Mouse (Mus musculus): ENCODE results near the gene Defb10. TPM values are rescaled to one million over a fixed set of nuclear protein-coding genes. Genes with fewer than 3 reads are reported as not detected.
"Not testable (repeated sequence)": the region's sequence is repeated elsewhere in the genome, so short reads cannot be mapped to it uniquely, and the experiment has no call there.

Gene Defb10
- polyA plus RNA-seq (2012; fragmentation: generic; extraction: Trizol): not detected

- H3K36me3 ChIP-seq (ENCODE audit: control insufficient read depth, insufficient read depth); H3K4me3 ChIP-seq; H3K27me3 ChIP-seq (ENCODE audit: control insufficient read depth, insufficient read depth, insufficient read length); H3K4me2 ChIP-seq (ENCODE audit: low read depth); H3ac ChIP-seq (ENCODE audit: control insufficient read depth, insufficient read length); H3K79me2 ChIP-seq (ENCODE audit: control insufficient read depth, insufficient read depth): not testable (repeated sequence)
Measured at GRCm38 (mm10) chr8:21858586-21858985, at the start of gene Defb10. Gene Defb10 (plus strand): TSS chr8:21858901.

DNA sequence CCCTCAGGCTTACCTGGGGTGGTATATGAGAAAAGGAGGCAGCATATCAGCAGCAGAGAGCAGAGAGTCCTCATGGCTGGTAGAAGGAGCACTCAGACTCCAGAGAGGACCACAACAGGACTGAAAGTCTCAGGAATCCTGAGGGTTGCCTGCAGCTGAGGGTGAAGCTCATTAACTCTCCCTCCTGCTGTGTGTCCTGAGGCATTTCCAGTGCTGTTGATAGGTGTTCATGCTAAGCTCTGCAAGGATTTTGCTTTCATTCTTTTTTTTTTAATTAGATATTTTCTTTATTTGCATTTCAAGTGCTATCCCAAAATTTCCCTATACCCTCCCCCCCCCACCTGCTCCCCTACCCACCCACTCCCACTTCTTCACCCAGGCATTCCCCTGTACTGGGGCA, 26.6 kb downstream of the Defb10 start, which contains the start of gene Defb9:
Gene Defb9, minus strand, starts transcription at position 101 of the 400 bp plus-strand sequence.
- not testable (repeated sequence) for H3K27me3 ChIP-seq (ENCODE audit: control insufficient read depth, insufficient read depth, insufficient read length); H3ac ChIP-seq (ENCODE audit: control insufficient read depth, insufficient read length); H3K4me2 ChIP-seq (ENCODE audit: low read depth); H3K36me3 ChIP-seq (ENCODE audit: control insufficient read depth, insufficient read depth); H3K79me2 ChIP-seq (ENCODE audit: control insufficient read depth, insufficient read depth); H3K4me3 ChIP-seq

DNA sequence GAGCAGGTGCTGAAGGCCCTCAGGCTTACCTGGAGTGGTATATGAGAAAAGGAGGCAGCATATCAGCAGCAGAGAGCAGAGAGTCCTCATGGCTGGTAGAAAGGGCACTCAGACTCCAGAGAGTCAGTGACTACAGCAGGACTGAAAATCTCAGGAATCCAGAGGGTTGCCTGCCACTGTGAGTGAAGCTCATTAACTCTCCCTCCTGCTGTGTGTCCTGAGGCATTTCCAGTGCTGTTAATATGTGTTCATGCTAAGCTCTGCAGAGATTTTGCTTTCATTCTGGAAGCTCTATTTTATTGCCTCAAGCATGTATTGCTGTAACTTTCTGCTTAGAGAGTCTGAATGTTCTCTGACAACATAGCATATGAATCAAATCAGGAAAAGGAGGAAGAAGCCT, 47.6 kb downstream of the Defb10 start, which contains the start of gene Defb11:
Gene Defb11, minus strand, starts transcription at position 123 of the 400 bp plus-strand sequence.
- H3ac ChIP-seq (ENCODE audit: control insufficient read depth, insufficient read length); H3K4me3 ChIP-seq; H3K4me2 ChIP-seq (ENCODE audit: low read depth); H3K36me3 ChIP-seq (ENCODE audit: control insufficient read depth, insufficient read depth); H3K27me3 ChIP-seq (ENCODE audit: control insufficient read depth, insufficient read depth, insufficient read length); H3K79me2 ChIP-seq (ENCODE audit: control insufficient read depth, insufficient read depth): not testable (repeated sequence)

Other genes with a start within 250 kb of the Defb10 start
- gene Defa26, start 240.7 kb upstream of the Defb10 start, polyA plus RNA-seq (2012; fragmentation: generic; extraction: Trizol): not detected
- not detected for gene Defa17, start 203.1 kb upstream of the Defb10 start, polyA plus RNA-seq (2012; fragmentation: generic; extraction: Trizol)
- gene Defa34, start 193.1 kb upstream of the Defb10 start, polyA plus RNA-seq (2012; fragmentation: generic; extraction: Trizol): not detected
- gene AY761184, start 155.3 kb upstream of the Defb10 start, polyA plus RNA-seq (2012; fragmentation: generic; extraction: Trizol): not detected
- gene Defa24, start 124.4 kb upstream of the Defb10 start, polyA plus RNA-seq (2012; fragmentation: generic; extraction: Trizol): not detected
- gene Defb50, start 35.4 kb upstream of the Defb10 start, polyA plus RNA-seq (2012; fragmentation: generic; extraction: Trizol): not detected
- not detected for gene Defb2, start 19.0 kb upstream of the Defb10 start, polyA plus RNA-seq (2012; fragmentation: generic; extraction: Trizol)
- gene Defb9, start 26.5 kb downstream of the Defb10 start, polyA plus RNA-seq (2012; fragmentation: generic; extraction: Trizol): not detected
- gene Defb11, start 47.5 kb downstream of the Defb10 start, polyA plus RNA-seq (2012; fragmentation: generic; extraction: Trizol): not detected
- not detected for gene Defb15, start 73.8 kb downstream of the Defb10 start, polyA plus RNA-seq (2012; fragmentation: generic; extraction: Trizol)
- not detected for gene Defb35, start 79.5 kb downstream of the Defb10 start, polyA plus RNA-seq (2012; fragmentation: generic; extraction: Trizol)
- gene Defb13, start 87.9 kb downstream of the Defb10 start, polyA plus RNA-seq (2012; fragmentation: generic; extraction: Trizol): not detected
- not detected for gene Fam90a1a, start 99.8 kb downstream of the Defb10 start, polyA plus RNA-seq (2012; fragmentation: generic; extraction: Trizol)
- gene Ccdc70, start 110.9 kb downstream of the Defb10 start, polyA plus RNA-seq (2012; fragmentation: generic; extraction: Trizol): not detected
- gene Atp7b, start 201.4 kb downstream of the Defb10 start, polyA plus RNA-seq (2012; fragmentation: generic; extraction: Trizol): 0.05 TPM
- 3.5 TPM for gene Alg11, start 201.8 kb downstream of the Defb10 start, polyA plus RNA-seq (2012; fragmentation: generic; extraction: Trizol)